ENCODE assay signal across 11 mouse cellular contexts in genomic region chr6:7856682-7857290, GRCm38 (mm10). TPM values are rescaled to one million over a fixed set of nuclear protein-coding genes. Genes with fewer than 3 reads are reported as not detected.
DNase-seq lines count a peak whose midpoint lies in the region; ATAC-seq lines count a peak whose summit lies in the region.
"Had no signal": no experiment of that assay in that cellular context is flagged by ENCODE, and none has a peak within 500 bp of the region (broad histone marks: within the 10 kb centered on the region; RNA-seq: fewer than 3 reads in every experiment).

No protein-coding gene starts in this region.

- H3K9ac ChIP-seq in kidney, embryonic 16.5 days (replicated peaks; ENCODE audit: low read length), result no peak overlapping the region
- H3K9ac ChIP-seq: hindbrain, embryonic 14.5 days had no signal

- H3K9me3 ChIP-seq in kidney, embryonic 16.5 days (ENCODE audit: low read length), result no peaks in the 10 kb centered on the region

- H3K4me1 ChIP-seq in kidney, embryonic 16.5 days (ENCODE audit: insufficient read depth, low read length), result peaks cover 14% of the 10 kb centered on the region; the same call in 1 of the 2 replicates

- ATAC-seq in kidney, embryonic 16.5 days (ENCODE audit: low FRiP score, low TSS enrichment), result 0 out of 2 replicates have a peak, but pooled peaks have one; percentile 15
- ATAC-seq in inflammation-experienced regulatory T-cells, adult 6 months, result peak; percentile 66

- no peak overlapping the region for H3K4me3 ChIP-seq in kidney, embryonic 16.5 days (ENCODE audit: low read length)
- H3K4me3 ChIP-seq: myocyte had no signal

- 70% methylated on average over 5 of the region's 5 CpGs for WGBS in kidney, embryonic 16.5 days

- no peaks in the 10 kb centered on the region for H3K27me3 ChIP-seq in kidney, embryonic 16.5 days (ENCODE audit: insufficient read depth, low read length)

- no peaks in the 10 kb centered on the region for H3K36me3 ChIP-seq in kidney, embryonic 16.5 days (ENCODE audit: insufficient read depth, low read length)

- H3K4me2 ChIP-seq in kidney, embryonic 16.5 days (replicated peaks; ENCODE audit: low read depth, low read length), result no peak overlapping the region
- H3K4me2 ChIP-seq: hindbrain, embryonic 14.5 days had no signal

- no peak for DNase-seq in kidney, adult 9 months
- peak; percentile 79 for DNase-seq in lung, postnatal 36 days
- DNase-seq in thymus, postnatal 36 days, result peak; percentile 50 to 52
- no peak for DNase-seq in layer of hippocampus, postnatal 25 days (ENCODE audit: extremely low spot score in 1 of 2, low spot score in 1 of 2)
- no peak for DNase-seq in right cerebral cortex, postnatal 10 days (ENCODE audit: low spot score in 2 of 2)
- no peak for DNase-seq in heart, postnatal 25 days (ENCODE audit: low spot score)
- DNase-seq: cerebellum, adult 2 months had no signal

- intact Hi-C loops in heart, postnatal 25 days (cut with DNase I), result no loop called here

- no peak overlapping the region for H3K27ac ChIP-seq in kidney, embryonic 16.5 days (ENCODE audit: low read length)
- H3K27ac ChIP-seq: hindbrain, embryonic 14.5 days had no signal

RNA-seq across cellular contexts. Expression of gene C1galt1, which starts 12.1 kb away (rescaled TPM):
- 2.7 and 3.4 TPM in 2 replicates for polyA plus RNA-seq in kidney, embryonic 16.5 days (2015; fragmentation: Nextera tagmentation; extraction: Ambion mirVana)
- polyA plus RNA-seq in inflammation-experienced regulatory T-cells, adult 6 months (2017; shearing (Covaris generic)), result 1 to 10 TPM; 4.8 to 6.7 (median 5.3) TPM
- 10 to 100 TPM; 10.4 TPM for total RNA-seq in layer of hippocampus, postnatal 25 days (2021)
- total RNA-seq in heart, postnatal 25 days (2021), result 10 to 100 TPM; 14.6 to 16.2 TPM

Comparison
In these comparisons a context has a peak if more than half of its experiments do, and no peak if none do; other contexts are left out.
1. DNase-seq: peak in lung, postnatal 36 days (single experiment) and thymus, postnatal 36 days (2 of 2); none in kidney, adult 9 months (single experiment), layer of hippocampus, postnatal 25 days (0 of 2), right cerebral cortex, postnatal 10 days (0 of 2) and heart, postnatal 25 days (single experiment).